Mouse (Mus musculus): Measurements from ENCODE around the gene Slc7a12.

Gene Slc7a12

DNA sequence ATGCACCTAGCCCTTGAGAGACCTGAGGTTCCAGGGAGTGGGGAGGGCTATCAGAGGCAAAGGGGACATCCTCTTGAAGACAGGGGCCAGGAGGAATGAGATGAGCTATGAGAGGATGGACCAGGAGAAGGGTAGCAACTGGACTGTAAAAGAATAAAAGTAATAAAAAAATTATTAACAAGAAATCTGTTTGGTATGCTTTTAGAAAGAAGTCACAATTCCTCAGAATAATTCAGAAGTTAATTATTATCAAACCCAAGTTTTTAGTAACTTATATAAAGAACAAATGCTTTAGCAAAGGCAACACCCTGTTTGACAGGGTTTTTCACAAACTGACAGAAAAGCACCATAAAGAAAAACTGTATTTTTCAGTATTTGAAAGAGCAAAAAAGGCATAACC, at the start of gene Slc7a12:
TSS of gene Slc7a12 (plus strand) at position 301 of the 400 bp plus-strand sequence.
- DNase-seq = no peak

DNA sequence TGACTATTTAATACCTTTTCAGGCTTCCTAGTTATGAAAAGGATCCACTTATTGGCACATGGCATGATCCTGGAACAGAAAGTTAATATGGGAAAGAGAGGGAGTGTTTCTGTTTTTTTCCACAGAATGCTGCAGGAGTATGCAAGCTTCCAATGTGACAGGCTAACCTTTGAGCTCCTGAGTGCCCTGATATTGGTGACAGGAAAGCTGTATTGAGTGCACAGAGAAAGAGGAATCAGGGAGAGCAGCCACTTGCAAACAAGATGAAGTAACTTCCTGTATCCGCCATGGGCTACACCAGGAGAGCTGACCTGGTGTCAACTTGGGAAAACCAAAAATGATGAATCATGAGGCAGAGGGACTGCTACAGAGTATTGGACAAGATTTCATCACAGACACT, 48.1 kb upstream of the Slc7a12 start:
- DNase-seq = no peak

DNA sequence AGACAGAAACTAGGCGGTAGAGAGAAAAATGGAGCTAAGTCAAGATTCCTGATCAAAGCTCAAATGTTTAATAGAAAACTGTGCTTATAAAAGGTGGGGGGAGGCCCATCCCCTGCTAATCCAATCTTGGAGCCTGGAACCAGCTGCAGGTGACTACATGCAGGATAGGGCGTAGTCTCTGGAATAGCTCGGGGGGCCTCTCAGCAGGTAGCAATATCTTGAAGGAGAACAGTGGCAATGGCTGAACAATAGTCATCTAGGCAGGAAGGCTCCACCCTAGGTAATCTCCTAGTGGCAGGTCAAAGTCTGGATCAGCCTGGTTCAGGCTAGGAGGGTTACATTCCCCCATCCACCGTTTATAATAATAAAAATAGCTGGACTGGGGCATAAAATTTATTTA, 34.5 kb upstream of the Slc7a12 start:
- DNase-seq = no peak

- no peak for DNase-seq
Measured at GRCm38 (mm10) chr3:14446691-14447090, 33.8 kb upstream of the Slc7a12 start.

All from cerebellum, postnatal 14 days (tissue).